Mouse (Mus musculus): ENCODE data around the gene Gpx7. TPM values are rescaled to one million over a fixed set of nuclear protein-coding genes. Genes with fewer than 3 reads are reported as not detected.

Gene Gpx7
- polyA plus RNA-seq, 2 experiments = 5.8 to 7.6 TPM

DNA sequence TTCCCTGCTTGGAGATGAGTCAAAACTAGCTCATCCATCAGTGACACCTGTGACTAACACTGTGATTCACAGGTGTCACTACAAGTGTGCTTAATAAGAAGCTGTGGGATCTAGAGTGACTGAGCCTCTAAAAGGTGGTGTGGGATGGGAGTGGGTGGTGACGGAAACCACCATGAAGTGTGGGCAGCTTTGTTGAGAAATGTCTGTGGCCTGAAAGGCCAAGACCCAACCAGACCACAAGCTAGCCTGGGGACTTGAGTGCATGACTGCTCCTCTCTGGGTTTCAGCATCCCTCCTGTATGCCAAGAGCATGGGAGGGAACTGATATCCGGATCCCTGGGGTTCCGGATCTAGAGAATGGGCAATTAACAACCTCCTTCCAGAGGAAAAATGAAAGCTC lies 35.3 kb downstream of the Gpx7 start:
- Histone ChIP-seq H3K9me3 (ENCODE audit: control insufficient read depth, low read length) (no peaks in the 10 kb centered on the region), H3K4me2 (ENCODE audit: low read depth) (no peak overlapping the region), H3K36me3 (replicated peaks; ENCODE audit: control insufficient read depth, insufficient read depth, low read depth) (no peaks in the 10 kb centered on the region), H3K4me1 (replicated peaks; ENCODE audit: control insufficient read depth in 2 of 2, insufficient read depth in 2 of 2, low read length in 1 of 2) (0 out of 4 replicates have a peak, but pooled peaks cover 0 to 3% of the 10 kb centered on the region in 2 experiments), H3K9ac (replicated peaks) (no peak overlapping the region), H3K27ac (no peak overlapping the region), H3K4me3 (ENCODE audit: insufficient read depth in 1 of 2, low read depth in 2 of 2, low read length in 2 of 2) (no peak overlapping the region), H3K27me3 (ENCODE audit: control insufficient read depth, insufficient read depth, low read length) (no peaks in the 10 kb centered on the region)
- WGBS (ENCODE audit: insufficient replicate concordance) = 73% methylated on average over 3 of the region's 3 CpGs
- TF ChIP-seq CTCF (IDR thresholded peaks at IDR 0.05; ENCODE audit: low read depth) = no peak
- no peak for TF ChIP-seq EP300 (IDR thresholded peaks at IDR 0.05; ENCODE audit: low read depth)
- ATAC-seq (ENCODE audit: insufficient read depth) (no peak), DNase-seq (ENCODE audit: low read depth in 3 of 3, low spot score in 3 of 3) (no peak)

DNA sequence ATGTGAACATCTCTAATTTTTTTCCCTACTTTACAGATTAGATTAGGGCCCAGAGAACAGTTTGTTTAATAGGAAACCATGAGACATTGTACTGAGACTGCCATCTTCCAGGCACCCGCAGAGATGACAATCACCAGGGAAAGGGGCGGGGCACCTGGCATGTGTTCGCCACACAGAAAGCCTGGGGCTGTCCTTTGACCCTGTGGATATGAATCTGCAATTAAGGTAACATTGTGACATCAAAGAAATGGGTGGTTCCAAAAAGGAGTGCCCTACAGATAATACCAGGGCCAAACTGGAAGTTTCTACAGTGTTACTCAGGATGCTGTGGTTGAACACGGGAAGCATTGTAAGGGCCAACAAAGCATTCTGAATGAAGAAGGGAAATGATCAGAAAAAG lies 36.4 kb downstream of the Gpx7 start:
- Histone ChIP-seq H3K9ac (replicated peaks) (no peak overlapping the region), H3K9me3 (ENCODE audit: control insufficient read depth, low read length) (no peaks in the 10 kb centered on the region), H3K27me3 (ENCODE audit: control insufficient read depth, insufficient read depth, low read length) (no peaks in the 10 kb centered on the region), H3K27ac (no peak overlapping the region), H3K4me3 (ENCODE audit: insufficient read depth in 1 of 2, low read depth in 2 of 2, low read length in 2 of 2) (no peak overlapping the region), H3K4me2 (ENCODE audit: low read depth) (no peak overlapping the region), H3K4me1 (replicated peaks; ENCODE audit: control insufficient read depth in 2 of 2, insufficient read depth in 2 of 2, low read length in 1 of 2) (0 out of 4 replicates have a peak, but pooled peaks cover 0 to 3% of the 10 kb centered on the region in 2 experiments), H3K36me3 (replicated peaks; ENCODE audit: control insufficient read depth, insufficient read depth, low read depth) (no peaks in the 10 kb centered on the region)
- 22% methylated on average over 4 of the region's 4 CpGs for WGBS (ENCODE audit: insufficient replicate concordance)
- ATAC-seq (ENCODE audit: insufficient read depth) = no peak
- TF ChIP-seq EP300 (IDR thresholded peaks at IDR 0.05; ENCODE audit: low read depth) (no peak), CTCF (IDR thresholded peaks at IDR 0.05; ENCODE audit: low read depth) (no peak)
- DNase-seq (ENCODE audit: low read depth in 3 of 3, low spot score in 3 of 3) = no peak

DNA sequence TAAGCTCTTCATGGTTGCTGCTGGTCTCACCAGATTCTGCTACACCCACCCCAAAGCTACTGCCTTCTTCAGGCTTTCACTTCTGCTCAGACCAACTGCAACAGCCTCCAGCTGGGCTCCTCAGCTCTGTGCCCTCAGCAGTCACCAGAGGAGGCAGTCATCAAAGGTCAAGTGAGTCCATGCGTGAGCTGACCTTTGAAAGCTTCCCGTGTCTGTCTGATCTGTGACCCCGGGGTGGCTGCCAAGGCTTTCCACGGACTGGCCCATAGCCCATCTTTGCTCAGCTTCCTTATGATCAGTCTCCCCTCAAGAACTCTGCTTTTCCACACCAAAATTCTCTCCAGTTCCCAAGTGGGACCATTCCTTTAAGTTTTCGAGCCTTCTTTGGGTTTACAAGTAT lies 37.5 kb downstream of the Gpx7 start:
- TF ChIP-seq EP300 (IDR thresholded peaks at IDR 0.05; ENCODE audit: low read depth) = no peak
- TF ChIP-seq CTCF (IDR thresholded peaks at IDR 0.05; ENCODE audit: low read depth) = no peak
- Histone ChIP-seq H3K9ac (replicated peaks) (no peak overlapping the region), H3K36me3 (replicated peaks; ENCODE audit: control insufficient read depth, insufficient read depth, low read depth) (no peaks in the 10 kb centered on the region), H3K27me3 (ENCODE audit: control insufficient read depth, insufficient read depth, low read length) (no peaks in the 10 kb centered on the region), H3K4me3 (ENCODE audit: insufficient read depth in 1 of 2, low read depth in 2 of 2, low read length in 2 of 2) (no peak overlapping the region), H3K9me3 (ENCODE audit: control insufficient read depth, low read length) (no peaks in the 10 kb centered on the region), H3K27ac (no peak overlapping the region), H3K4me2 (ENCODE audit: low read depth) (no peak overlapping the region), H3K4me1 (replicated peaks; ENCODE audit: control insufficient read depth in 2 of 2, insufficient read depth in 2 of 2, low read length in 1 of 2) (0 out of 4 replicates have a peak, but pooled peaks cover 0 to 3% of the 10 kb centered on the region in 2 experiments)
- DNase-seq (ENCODE audit: low read depth in 3 of 3, low spot score in 3 of 3) (no peak), ATAC-seq (ENCODE audit: insufficient read depth) (no peak)
- 29% methylated on average over 5 of the region's 5 CpGs for WGBS (ENCODE audit: insufficient replicate concordance)

DNA sequence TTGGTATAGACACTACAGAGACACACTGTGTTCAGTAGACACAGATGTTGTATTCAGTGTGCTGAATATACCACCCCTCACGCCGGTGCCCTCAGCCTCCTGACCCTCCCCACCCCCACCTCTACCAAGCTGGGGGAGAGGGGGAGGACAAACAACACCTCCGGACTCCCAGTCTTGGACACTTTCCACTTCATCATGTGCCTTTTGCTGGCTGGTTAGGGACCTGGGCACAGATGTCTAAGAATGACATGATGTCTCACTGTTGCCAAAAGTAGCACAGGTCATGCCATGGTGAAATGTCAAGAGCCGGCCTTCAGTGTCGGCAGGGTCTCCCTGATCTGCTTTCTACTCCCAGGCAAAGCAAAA lies 42.7 kb downstream of the Gpx7 start:
- no peak overlapping the region for H3K27ac ChIP-seq

DNA sequence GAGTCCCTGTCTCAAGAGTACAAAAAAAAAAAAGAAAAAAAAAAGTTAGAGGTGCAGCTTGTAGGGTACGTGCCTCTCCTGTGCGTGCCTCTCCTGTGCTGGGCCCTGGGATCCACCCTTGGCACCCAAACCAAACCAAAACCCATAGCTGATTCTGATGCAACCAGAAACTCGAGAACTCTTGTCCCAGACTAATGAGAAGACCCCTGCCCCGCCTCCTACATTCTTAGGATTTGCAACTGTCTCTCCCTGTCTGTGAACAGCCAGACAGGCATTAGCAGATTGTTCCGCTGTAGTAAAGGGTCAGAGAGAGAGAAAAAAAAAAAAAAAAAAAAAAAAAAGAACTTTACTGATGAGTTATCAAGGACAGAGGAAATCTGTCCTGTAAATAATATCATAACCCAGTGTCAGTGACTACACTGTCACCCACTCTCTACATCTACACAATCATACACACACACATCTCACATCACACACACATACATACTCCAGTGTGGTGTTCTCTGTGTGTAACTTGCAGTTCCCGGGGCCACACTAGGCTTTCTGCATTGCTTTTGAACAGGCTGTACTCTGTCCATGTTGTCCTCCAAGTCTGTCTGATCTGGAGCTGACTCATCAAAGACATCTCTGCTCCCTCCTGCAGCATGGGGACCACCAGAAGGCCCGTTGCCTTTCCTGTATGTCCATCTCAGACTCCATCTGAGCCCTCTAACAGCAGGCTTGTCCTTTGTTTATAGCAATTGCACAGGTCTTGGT lies 43.2 kb downstream of the Gpx7 start:
- H3K27ac ChIP-seq = no peak overlapping the region
- H3K9ac ChIP-seq (replicated peaks) = no peak overlapping the region
- H3K9me3 ChIP-seq (ENCODE audit: control insufficient read depth, low read length) = no peaks in the 10 kb centered on the region
- peaks cover 3 to 8% of the 10 kb centered on the region in 2 experiments; a peak in 2 of 4 replicates for H3K4me1 ChIP-seq (replicated peaks; ENCODE audit: control insufficient read depth in 2 of 2, insufficient read depth in 2 of 2, low read length in 1 of 2)
- no peaks in the 10 kb centered on the region; the same call in 1 of the 2 replicates for H3K27me3 ChIP-seq (ENCODE audit: control insufficient read depth, insufficient read depth, low read length)
- WGBS (ENCODE audit: insufficient replicate concordance) = 36% methylated on average over 7 of the region's 7 CpGs
- no peaks in the 10 kb centered on the region for H3K36me3 ChIP-seq (replicated peaks; ENCODE audit: control insufficient read depth, insufficient read depth, low read depth)
- no peak for DNase-seq (ENCODE audit: low read depth in 3 of 3, low spot score in 3 of 3)
- TF ChIP-seq EP300 (IDR thresholded peaks at IDR 0.05; ENCODE audit: low read depth) = no peak
- no peak for TF ChIP-seq CTCF (IDR thresholded peaks at IDR 0.05; ENCODE audit: low read depth)
- H3K4me3 ChIP-seq (ENCODE audit: insufficient read depth in 1 of 2, low read depth in 2 of 2, low read length in 2 of 2) = no peak overlapping the region
- no peak overlapping the region for H3K4me2 ChIP-seq (ENCODE audit: low read depth)
- no peak for ATAC-seq (ENCODE audit: insufficient read depth)

More for the DNA sequence above, 42.7 kb downstream of the Gpx7 start:
- no peak overlapping the region for H3K9ac ChIP-seq (replicated peaks)
- H3K4me2 ChIP-seq (ENCODE audit: low read depth) = no peak overlapping the region
- no peaks in the 10 kb centered on the region for H3K9me3 ChIP-seq (ENCODE audit: control insufficient read depth, low read length)
- H3K36me3 ChIP-seq (replicated peaks; ENCODE audit: control insufficient read depth, insufficient read depth, low read depth) = no peaks in the 10 kb centered on the region
- DNase-seq (ENCODE audit: low read depth in 3 of 3, low spot score in 3 of 3) (no peak), ATAC-seq (ENCODE audit: insufficient read depth) (no peak)
- WGBS (ENCODE audit: insufficient replicate concordance) = 43% methylated on average over 5 of the region's 5 CpGs
- H3K27me3 ChIP-seq (ENCODE audit: control insufficient read depth, insufficient read depth, low read length) = no peaks in the 10 kb centered on the region; the same call in 1 of the 2 replicates
- H3K4me1 ChIP-seq (replicated peaks; ENCODE audit: control insufficient read depth in 2 of 2, insufficient read depth in 2 of 2, low read length in 1 of 2) = peaks cover 3 to 8% of the 10 kb centered on the region in 2 experiments; a peak in 2 of 4 replicates
- TF ChIP-seq CTCF (IDR thresholded peaks at IDR 0.05; ENCODE audit: low read depth) (no peak), EP300 (IDR thresholded peaks at IDR 0.05; ENCODE audit: low read depth) (no peak)
- no peak overlapping the region for H3K4me3 ChIP-seq (ENCODE audit: insufficient read depth in 1 of 2, low read depth in 2 of 2, low read length in 2 of 2)

All from liver, embryonic 14.5 days (tissue).